Mouse (Mus musculus) megakaryocyte, adult 5-6 weeks (primary cell): Measurements from ENCODE around the gene Tcf12. TPM values are rescaled to one million over a fixed set of nuclear protein-coding genes. Genes with fewer than 3 reads are reported as not detected.

Source experiments
- ATAC-seq: 2 replicates; pipeline ENCODE4 v1.8.0; 2016; ENCODE audit warnings: mild to moderate bottlenecking, inconsistent platforms; ENCODE audit not compliant: poor library complexity, severe bottlenecking
- total RNA-seq, 2 experiments: library from RNA; stranded (forward) in 1 of 2; stranded (reverse) in 1 of 2; fragments of 153-499, 151-499 nt in 1 of 2; fragments of 221-1000, 200-1000 nt in 1 of 2; gene quantifications; 2 replicates each; pipeline versions ENCODE4 v1.2.3 to v1.2.4; 2015 to 2017

Tcf12 gene
- total RNA-seq (2015) (56.3 and 62.2 TPM in 2 replicates), total RNA-seq (2017) (31.6 and 37.6 TPM in 2 replicates)

DNA sequence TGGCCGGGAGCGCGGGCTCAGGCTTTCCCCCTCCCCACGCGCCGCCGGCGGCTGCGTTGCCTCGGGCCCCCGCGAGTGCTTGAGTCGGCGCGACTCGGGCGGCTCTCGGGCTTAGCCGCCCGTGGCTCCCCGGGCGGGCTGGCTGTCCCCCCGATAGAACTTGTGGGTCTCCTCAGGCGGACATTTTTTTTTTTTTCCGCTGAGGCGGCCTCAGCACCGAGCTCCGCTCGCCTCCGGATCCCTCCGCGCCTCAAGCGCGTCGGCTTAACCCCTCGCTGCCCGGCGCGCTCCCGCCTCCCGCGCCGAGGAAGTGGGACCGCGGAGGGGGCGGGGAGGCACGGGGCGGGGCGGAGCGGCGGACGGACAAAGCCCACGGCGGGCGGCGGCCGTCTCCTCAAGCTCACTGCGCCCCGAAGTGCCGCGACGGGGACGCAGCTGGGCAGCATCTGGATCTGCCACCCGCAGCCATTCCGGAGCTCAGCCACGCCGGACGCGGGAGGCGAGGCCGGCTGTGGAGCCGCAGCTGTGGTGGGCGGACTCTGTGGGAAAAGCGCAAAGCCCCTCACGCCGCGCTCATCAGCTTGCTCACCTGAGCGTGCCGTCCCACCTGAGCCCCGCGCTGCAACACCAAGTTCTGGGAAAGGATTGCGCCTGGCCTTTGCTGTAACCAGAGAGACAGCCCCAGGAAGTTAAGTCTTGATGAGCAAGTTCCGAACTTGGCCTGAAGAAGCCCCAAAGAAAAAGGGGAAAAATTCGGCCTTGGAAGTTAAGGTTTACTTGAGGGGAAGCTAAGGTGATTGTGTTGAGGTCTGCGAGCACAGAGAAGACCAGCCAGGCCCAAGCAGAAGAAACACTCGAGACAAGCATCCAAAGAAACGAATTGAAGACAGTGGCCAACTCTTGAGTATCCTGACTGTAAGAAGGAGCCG lies at the start of gene Tcf12:
Gene Tcf12, minus strand, starts transcription at position 250 of the 929 bp plus-strand sequence.
- ATAC-seq: peak; percentile 92

DNA sequence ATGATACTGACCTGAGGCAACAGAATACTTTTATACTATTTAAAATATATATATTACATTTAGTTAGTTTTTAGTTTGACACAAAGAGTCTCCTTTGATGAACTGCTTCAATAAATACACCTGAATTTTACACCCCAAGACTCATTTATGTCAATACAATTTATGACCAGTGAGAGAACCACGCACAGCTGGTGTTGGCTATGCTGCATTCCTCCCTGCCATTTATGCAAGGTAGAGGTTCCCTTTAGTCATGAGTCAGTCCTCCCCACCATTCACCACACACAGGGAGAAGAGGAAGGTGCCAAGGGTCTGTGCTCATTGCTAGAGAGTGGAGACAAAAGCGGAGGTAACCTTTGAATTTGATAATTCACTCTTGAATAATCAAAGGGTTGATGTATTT lies 46.7 kb upstream of the Tcf12 start:
- no peak for ATAC-seq

DNA sequence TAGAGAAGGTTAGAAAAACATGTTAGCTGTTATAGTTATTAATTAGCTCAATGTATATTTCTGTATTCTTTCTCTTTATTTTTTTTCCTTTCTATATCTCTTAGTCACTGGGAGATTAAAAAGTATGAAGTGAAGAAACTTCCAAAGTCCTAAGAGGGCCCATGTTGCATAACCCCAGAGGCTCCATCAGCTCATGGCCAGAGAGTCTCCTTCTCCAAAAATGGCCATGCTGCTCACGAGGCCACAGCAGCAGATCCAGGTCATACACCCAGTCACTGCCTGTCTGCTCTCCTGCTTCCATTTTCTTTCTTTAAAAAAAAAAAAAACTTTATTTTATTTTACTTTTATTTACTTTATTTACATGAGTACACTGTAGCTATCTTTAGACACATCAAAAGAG lies 45.4 kb upstream of the Tcf12 start:
- ATAC-seq: no peak

DNA sequence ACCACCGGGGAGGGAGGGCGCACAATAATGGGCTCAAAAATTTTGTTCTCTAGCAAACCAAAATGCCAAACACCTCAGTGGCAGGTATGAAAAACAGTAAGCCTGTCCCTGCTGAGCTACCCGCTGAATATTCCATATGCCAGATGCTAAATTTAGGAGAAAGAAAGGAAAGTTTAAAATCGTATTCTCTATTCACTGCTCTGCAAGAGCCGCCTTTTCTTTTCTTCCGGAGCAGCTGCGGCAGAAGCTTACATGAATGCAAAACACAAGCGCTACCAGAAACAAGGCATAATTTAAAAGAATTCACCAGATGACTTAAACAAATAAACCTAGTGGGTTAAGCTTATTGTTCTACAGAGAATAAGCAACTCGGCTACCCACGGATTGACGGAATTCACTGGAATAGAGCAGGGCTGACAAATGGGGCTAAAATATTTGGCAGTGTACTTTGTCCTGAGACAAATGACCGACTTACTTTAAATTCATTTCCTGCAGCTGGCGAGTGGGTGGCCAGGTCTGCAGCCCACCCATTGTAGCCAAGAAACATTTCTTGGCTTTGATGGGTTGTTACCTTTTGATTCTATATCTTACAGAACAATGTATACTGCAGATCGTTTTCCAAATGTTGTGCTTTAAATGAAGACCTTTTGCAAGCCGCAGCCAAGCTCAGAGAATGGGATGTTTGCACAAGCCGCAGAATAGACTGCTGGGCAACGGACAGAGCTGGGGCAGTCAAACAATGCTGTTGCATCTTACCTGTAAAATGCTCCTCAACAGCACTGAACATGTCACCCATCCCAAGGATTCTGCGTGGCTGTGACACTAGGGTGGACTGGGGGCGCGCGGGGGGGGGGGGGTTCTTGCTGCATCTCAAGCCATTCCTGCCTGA lies 43.8 kb upstream of the Tcf12 start:
- ATAC-seq: no peak

DNA sequence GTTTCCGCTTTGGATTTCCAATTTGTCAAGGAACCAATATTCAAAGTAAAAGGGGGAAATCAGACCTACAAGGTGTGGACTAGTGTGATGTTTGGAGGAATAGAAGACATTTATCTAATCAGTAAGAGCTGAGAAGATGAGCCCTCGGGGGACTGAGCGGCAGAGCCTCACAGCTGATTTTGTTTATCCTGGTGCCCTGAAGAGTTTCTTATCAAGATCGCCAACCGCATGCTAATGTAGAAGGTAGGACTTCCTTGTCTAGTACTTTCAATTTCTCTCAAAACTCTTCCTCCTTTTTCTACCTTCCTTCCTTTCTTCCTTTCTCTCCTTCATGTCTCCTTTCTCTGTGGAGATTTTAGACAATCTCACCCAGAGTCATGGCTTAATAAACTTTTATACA lies 32.5 kb upstream of the Tcf12 start:
- ATAC-seq: no peak

DNA sequence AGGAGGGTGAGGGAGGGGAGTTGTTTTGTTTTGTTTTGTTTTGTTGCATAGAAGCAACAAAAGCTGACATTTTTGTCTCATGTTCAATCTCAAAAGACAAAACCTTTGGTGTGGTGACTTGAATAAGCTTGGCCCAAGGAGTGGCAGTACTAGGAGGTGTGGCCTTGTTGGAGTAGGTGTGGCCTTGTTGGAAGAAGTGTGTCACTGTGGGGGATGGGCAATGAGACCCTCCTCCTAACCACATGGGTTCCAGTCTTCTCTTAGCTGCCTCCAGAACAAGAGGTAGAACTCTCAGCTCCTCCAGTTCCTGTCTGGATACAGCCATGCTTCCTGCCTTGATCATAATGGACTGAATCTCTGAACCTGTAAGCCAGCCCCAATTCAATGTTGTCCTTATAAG lies 26.2 kb upstream of the Tcf12 start:
- ATAC-seq: no peak

DNA sequence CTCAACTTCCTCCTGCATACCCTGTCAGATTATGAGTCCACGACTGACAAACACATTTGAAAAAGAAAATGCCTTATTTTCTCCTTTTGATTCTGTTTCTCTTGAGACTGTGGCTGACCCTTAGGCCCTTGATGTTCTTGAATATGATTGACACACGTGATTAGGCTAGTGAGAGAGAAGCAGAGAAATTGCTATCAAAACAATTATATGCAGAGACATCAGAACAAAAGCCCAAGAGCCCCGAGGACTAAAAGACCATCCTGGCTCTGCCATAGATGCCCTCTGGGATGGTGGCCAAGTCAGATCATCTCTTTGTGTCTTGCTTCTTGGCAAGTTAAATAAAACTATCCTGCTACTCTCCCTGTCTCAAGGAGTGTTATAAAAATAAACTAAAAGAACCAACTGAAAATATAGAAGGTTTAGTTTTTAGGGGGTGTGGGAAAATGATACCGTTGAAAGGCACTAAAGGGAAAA lies 22.1 kb upstream of the Tcf12 start:
- ATAC-seq: no peak

DNA sequence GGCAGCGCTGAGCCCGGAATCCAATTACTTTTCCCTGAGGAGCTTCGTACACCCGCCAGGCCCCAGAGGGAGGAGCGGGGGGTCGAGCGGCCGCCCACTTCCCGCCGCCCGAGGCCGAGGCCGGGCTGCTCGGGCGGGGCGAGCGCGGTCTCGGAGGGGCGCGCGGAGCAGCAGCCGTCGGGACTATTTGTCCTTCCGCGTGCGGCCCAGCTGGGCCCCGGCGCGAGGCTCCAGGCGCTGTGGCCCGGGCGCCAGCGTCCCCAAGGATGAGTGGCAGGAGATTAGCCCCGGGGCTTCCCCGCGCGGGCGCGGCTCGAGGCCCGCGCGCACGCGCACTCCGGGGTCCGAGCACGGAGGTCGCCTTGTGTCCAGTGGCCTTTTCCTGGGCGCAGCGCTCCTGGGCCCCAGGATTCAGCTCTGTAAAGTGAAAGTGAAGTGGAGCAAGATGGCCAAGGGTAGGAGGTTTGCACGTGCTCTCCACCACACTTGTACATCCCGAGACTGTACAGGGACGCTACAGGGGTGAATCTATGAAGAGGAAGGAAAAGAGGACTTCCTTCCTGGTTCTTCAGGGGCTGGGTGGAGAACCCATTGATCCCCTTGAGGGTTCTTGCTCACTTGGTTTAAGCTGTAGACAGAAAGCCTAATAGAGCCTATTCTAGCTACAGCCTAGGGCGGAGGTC lies 21.6 kb upstream of the Tcf12 start:
- peak; percentile 76 for ATAC-seq

DNA sequence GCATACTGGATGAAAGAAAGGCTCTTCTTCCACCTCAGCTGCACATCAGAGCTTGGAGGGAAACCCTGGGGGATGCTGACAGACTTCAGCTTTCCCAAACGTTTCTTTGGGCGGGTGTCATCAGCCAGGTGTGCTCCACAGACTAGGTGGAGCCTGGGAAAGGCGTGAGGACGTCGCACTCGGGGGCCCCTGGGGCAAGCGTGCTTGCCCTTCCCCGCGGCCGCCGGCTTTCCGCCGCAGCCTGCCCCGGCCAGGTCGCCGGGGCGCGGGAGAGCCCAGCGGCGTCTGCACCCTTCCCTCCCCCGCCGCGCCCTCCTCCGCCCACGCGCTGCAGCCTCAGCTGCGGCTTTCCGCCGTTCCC lies 21.0 kb upstream of the Tcf12 start:
- ATAC-seq: peak; percentile 61

DNA sequence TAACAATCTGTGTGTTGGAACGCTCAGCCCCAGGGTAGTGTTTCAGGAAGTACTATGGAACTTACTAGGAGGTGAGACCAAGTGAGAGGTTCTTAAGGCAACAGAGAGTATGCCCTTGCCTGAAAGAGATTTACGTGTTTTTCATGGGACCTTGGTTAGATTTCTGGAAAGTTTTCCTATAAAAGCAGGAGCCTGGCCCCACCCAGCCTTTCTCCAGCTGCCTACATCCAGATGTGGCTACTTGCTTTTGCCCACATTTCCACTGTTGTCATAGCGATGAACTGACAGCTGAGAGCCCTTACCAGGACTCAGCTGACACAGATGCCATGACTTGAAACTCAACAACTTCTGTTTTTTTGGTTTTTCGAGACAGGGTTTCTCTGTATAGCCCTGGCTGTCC lies 18.2 kb upstream of the Tcf12 start:
- no peak for ATAC-seq

DNA sequence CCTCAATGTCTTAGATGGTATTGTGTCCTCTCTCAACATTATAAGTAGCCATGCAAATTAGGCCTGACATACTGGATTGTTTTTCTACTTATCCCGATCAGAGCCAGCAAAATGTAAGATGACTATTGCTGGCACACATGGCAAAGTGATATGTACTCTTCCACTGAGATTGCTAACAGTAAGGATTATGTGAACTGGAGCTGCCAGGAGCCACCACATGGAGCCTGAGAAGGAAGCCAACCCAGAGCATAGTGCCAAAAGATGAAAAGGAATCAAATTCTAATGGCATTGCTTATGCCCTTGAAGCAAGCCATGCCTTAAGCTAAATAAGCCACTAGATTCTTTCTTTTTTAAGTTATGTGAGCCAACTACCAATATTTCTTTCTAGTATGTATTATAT lies 13.8 kb upstream of the Tcf12 start:
- ATAC-seq: no peak

DNA sequence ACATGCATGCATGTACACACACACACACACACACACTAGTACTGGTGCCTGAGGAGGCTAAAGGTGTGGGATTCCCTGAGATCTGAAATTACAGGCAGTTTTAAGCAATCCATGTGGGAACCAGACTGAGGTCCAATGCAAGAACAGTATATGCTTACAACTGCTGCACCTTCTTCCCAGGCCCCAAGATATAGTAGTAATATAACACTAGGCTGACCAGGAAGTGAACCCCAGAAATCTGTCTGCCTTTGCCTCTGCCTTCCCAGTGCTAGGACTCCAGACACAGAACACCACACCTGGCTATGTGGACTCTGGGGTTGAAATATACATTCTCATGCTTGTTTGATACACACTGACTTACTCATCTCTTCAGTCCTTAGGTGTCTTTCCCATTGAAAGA lies 6.8 kb upstream of the Tcf12 start:
- ATAC-seq: no peak

DNA sequence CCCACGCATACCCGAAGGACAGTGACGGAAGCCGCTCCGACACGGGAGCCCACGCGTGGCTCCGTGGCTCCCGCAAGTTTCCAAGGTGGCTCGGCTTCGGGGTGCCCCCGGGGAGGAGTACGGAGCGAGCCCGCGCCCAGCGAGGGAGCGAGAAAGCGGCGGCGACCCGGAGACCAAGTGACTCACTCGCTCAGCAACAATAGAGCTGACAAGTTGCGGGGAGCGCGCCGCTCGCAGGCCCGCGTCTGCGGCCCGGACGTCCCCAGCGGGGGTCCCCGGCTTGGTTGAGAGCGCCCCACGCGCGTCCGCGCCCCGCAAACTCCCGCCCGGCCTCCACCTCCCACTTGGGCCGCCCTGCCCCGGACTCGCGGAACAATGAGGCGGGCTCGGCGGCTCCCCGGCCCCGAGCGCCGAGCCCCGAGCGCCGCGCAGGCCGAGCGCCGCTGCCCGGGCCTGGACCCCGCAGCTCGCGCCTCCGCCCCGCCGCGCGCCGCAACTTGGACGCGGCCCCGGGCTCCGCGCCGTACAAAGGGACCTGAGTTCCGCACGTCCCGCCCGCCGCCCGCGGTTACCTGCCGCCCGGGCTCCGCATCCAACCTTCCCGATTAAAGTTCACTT lies 558 bp downstream of the Tcf12 start:
- peak; percentile 53 for ATAC-seq

DNA sequence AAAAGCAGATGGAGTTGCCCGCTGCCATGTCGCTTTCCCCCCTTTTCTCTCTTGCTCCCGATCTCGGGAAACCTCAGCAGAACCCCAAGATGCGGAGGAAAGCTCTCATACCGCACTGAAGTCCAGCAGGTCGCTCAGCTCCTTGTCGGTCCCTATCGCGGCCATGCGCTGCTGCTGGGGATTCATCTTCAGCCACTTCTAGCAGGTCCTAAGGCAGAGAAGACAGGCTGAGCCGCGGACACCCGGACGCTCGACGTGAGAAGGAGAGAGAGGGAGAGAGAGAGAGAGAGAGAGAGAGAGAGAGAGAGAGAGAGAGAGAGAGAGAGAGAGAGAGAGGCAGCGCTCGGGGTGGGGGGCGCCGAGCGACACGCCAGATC lies 1.1 kb downstream of the Tcf12 start:
- peak; percentile 38 for ATAC-seq

DNA sequence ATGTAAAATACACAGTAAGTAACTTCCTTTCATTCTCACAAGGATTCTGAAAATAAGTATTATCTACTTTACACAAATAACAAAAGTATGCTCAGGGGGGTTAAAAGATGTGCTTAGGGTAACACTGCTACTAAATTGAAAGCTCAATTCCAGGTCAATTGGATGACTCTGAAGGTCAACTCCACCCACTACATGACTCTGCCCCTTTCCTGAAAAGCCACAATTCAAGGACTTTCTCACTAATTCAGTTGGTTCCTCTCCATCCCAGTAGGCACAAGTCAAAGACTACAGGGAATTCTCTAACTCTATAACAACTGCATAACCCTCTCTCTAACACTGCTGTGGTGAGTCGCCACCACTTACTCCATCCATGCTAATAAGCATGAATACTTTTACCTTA lies 8.2 kb downstream of the Tcf12 start:
- ATAC-seq: no peak

DNA sequence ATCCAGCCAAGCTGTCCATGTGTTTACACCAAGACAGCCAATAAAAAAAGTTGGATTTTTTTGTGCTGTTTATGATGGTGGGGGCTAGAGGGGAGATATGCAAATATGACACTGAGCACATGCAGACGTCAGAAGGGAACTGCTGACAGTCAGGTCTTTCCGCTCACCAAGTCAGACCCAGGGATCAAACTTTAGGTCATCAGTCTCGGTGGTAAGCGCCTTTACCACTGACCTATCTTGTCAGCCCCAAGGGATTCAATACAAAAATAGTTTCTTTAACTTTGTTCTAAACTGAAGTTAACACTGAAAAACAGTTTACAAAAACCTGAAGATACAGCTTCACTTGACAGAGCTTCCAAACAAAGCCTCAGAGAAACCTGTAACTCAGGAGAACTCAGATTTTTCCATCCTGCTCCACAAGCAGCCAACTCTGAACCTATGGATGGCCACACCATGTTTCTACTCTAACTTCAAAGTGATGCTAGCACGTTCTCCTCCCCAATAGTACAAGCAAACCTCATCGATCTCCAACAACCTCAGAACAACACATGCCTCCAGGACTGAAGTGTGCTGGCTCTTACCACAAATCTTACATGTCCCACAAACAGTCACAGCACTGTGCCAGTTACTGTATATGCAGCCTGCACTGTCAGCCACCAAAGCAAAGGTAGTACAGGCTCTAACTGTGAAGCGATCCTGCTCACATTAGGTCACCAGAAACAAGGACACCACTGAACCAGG lies 11.6 kb downstream of the Tcf12 start:
- ATAC-seq: no peak

DNA sequence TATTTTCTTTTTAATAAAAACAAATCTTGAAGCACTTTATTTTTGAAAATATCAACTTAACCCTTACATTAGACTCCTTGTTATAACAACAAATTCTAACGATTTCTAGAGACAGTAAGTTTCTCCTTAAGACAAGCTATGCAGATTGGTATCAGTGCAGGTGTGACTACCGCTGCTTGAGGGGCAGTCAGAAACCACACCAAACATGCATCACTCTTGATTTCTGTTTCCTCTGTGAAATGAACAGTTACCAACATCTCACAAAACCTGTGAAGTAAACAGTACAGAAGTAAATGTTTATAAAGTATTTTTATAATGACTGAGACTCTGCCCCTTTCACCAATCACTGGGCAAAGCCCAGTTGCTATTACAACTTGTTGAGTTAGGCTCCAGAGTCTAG lies 13.6 kb downstream of the Tcf12 start:
- ATAC-seq: no peak

DNA sequence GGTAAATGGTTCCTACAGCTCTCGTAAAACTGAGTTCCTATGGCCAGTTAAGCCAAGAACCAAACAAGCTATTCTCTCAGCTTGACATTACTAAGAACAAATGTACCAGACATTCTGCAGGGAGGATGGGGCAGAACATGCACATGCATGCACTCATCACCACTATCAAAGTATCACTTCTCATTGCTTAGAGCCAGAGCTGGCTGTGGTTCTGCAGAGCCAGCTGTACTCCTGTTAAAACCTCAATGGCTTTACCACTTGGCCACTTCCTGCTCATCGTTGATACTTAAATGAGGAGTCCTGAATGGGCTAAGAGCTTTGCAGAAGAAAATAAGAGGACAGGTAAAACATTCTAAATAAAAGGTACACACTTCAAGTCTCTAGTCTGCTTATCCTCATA lies 14.6 kb downstream of the Tcf12 start:
- ATAC-seq: peak; percentile 77

DNA sequence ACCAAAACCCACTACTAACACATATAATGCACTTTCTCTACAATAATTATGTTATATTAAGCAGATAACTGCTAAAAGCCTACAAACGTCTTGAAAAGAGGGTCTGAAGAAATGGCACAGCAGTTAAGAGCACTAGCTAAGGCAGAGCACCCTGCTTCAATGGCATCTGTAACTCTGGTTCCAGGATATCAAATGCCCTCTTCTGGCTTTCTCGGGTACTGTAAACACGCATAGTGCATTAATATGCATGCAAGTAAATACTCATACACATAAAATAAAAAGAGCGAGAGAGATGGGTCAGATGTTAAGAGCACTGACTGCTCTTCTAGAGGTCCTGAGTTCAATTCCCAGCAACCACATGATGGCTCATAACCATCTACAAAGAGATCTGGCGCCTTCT lies 17.0 kb downstream of the Tcf12 start:
- peak; percentile 56; the same call in 1 of the 2 replicates for ATAC-seq

DNA sequence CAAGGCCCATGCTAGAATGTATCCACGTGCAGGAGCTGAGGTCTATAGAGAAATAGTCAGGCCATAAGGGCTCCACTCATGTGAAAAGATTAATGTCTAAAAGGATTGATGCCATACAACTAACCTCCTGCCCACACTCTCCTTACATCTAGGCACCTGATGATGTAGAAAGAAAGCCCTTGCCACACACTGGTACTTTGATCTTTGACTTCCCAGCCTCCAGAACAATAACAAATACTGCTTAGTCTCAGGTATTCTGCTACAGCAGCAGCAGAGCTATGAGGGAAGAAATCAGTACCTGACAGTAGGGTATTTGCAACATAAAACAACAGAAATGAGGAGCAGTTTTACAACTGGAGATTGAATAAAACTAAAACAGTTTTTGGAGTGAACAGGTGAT lies 19.5 kb downstream of the Tcf12 start:
- ATAC-seq: no peak
